Mouse (Mus musculus) adrenal gland, postnatal 36 days (tissue): ENCODE results near the gene Cks1b. TPM values are rescaled to one million over a fixed set of nuclear protein-coding genes. Genes with fewer than 3 reads are reported as not detected.

Experiments used
- DNase-seq, 2 experiments: peaks; one replicate each; pipeline ENCODE4 v3.0.0; 2021; ENCODE audit warnings: mixed read lengths in 1 of 2
- total RNA-seq, 2 experiments: library from RNA; stranded (reverse); gene quantifications; 2 replicates each; pipeline ENCODE4 v1.2.3; 2021

The Cks1b gene
- total RNA-seq, 2 experiments from 2014 or later, result 25.1 to 36.1 TPM

DNA sequence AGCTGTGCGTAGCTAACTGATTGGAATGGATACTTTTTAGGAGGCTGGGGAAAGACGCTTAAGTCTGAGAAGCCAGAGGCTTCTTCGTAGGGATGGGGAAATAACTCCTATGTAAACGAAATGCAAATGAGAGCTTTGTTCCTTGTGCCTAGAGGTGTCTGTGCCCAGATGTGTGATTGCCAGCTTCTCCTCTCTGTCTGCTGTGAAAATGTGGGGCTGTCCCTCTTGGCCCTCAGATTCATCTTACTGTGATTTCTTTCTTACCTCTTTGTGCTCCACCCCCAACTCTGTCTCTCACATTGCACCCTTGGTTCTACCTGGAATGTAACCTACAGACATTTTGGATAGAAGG, 21.6 kb downstream of the Cks1b start:
- no peak for DNase-seq

GRCm38 (mm10) chr3:89395806-89396653, 22.2 kb downstream of the Cks1b start:
- peak; percentile 75 to 80 for DNase-seq

- DNase-seq, result peak in 1 of 2 experiments; percentile 53
Measured at GRCm38 (mm10) chr3:89395419-89395805, 22.8 kb downstream of the Cks1b start.

DNA sequence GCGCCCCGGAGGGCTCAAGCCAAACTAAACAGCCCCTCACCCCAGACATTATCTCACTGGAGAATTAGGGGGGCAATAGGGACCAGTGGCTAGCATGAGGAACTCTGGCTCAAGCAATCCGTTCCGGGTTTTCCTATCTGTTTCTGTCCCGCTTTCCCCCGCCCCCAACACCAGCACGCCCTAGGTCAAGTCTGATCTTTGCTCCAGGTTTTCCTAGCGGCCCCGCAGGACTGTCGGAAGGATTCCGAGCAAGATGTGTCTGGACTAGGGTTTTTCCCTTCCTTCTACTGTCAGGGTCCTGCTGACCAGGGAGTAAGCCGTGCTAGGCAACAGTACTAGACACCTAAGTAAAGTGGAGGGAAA, 23.3 kb downstream of the Cks1b start:
- peak; percentile 82 to 88 for DNase-seq

GRCm38 (mm10) chr3:89394006-89394893, 23.9 kb downstream of the Cks1b start, which contains the start of gene Zbtb7b:
Gene Zbtb7b (minus strand): TSS chr3:89394776.
- peak; percentile 90 to 94 for DNase-seq

- DNase-seq, result peak; percentile 100
Measured at GRCm38 (mm10) chr3:89393605-89394004, 24.6 kb downstream of the Cks1b start.

- peak; percentile 45 to 67 for DNase-seq
Measured at GRCm38 (mm10) chr3:89392871-89393311, 25.3 kb downstream of the Cks1b start.

DNA sequence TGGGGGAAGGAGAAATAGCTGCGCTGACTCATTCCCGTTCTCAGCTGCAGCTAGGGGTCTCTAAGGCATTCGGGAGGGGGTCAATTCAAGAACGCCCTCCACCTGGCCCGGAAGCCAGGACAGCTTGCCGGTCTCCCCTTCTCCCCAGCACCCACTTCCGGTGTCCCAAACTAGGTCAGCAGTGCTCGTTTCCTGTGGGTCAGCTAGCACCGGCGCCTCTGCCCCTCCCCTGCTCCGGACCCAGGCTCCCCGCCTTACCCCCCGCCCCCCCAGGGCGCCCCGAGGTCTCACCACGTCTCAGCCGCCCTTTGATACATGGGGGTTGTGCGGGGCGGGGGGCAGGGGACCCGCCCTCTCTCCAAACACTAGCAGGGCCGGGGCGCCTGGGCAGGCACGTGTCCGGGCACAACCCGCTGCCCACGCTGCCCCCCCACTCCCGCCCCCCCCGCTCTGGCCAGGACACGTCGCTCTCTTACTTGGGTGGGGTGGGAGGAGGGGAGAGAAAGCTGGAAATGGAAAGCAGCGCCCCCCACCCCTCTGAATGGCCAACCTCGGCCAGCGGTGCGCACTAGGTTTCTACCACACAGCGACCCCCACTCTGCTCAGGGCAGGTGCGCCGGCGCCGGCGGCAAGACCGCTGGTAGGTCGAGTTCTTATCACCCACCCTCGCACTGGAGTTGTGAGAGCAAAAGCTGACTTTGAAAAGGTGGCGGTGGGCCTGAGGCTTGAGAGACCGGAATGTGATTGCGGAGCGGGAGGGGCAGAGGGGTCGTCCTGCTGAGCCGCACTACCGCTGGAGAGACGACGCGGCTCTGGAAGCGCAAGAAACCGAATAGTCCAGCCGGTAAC, 26.3 kb downstream of the Cks1b start:
- DNase-seq, result peak; percentile 85 to 86

DNA sequence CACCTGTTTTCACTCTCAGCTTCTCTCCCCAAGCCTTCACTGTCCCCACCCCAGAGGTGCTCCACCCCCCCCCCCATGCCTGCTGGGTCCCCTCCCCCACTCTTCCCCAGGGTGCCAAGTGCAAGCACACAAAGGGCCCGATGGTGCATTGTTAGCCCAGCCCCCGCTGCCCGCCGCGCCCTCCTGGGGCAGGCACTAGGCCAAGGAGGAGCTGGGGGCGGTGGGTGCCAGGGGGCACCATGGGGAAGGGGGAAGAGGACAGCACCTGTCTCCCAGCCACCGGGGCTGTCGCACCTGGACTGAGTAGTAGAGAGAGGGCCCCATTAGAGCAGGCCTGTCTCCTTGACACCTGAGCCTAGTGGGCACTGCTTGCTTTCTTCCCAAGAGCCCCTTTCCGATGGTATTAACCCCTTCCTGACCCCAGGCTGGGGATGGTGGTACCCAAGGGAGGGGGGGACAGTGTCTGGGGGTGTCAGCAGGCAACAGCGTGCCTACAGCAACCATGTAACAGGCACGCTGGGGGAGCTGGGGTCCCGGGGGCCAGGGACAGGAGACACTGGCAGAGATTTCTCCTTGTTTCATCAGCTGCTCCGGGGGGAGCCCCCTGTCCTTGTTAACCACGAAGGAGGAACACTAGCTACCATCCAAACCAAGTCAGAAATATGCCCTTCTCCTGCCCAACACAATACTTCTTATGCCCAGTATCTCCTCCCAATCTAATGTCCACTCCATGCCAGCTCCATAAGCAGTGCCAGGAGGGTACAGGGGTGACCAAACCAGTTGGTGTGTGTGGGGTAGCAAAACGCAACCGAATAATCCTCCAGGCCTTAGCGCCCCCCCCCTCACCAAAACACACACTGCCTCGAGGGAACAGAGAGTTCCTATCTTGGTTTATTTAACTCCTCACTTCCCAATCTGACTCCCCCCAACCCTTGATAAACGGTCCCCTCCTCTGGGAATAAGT, 27.2 kb downstream of the Cks1b start:
- DNase-seq, result peak; percentile 47 to 60

GRCm38 (mm10) chr3:89390111-89390515, 28.1 kb downstream of the Cks1b start:
- peak; percentile 81 to 88 for DNase-seq

GRCm38 (mm10) chr3:89388901-89389740, 29.1 kb downstream of the Cks1b start:
- no peak for DNase-seq

GRCm38 (mm10) chr3:89388134-89388881, 29.9 kb downstream of the Cks1b start:
- DNase-seq, result peak in 1 of 2 experiments; percentile 74

- DNase-seq, result peak in 1 of 2 experiments; percentile 61
Measured at GRCm38 (mm10) chr3:89387632-89388031, 30.6 kb downstream of the Cks1b start.

DNA sequence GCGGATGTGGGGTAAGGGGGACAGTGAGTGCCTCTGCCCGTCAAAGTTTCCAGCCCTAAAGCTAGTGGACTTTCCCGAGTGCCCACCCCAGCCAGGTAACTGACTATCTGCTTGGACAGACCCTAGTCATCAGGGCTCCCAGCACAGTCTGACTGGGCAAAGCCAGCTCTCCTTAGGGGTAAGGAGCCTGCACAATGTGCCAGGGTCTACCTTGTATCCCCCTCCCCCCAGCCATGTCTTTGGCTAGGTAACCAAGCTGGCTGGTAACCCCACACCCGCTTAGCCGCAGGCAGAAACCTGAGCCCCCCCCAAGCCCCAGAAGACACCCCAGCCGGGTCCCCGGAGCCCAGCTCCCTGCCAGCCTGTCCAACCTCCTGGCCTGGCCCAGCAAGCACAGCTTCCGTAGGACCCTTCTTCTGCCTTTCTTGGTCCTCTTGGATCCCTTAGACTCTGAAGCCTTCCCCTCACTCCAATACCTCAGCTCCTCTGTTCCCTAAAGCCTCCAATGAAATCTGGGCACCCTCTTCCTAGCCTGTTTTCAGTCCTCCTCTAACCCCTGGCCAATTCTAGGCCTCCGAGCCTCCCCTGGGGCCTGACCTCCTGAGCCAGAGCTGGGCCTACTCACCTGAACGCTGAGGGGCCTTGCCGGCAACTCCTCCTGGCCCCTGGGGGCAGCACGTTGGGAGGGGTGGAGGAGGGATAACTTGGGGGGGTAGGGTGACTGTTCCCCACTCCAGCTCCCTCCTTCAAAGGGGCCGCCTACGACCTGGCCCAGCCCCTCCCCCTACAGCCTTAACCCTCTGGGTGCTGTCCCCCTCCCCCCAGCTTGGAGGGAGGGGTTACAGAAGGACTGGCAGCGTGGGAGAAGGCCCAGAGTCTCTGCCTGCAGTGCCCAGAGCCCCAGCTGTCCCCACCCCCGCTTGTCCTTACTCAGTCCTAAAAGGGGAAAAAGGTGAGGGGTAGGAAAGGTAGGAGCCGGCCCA, 31.5 kb downstream of the Cks1b start:
- DNase-seq, result peak in 1 of 2 experiments; percentile 53

GRCm38 (mm10) chr3:89385451-89385850, 32.7 kb downstream of the Cks1b start:
- DNase-seq, result no peak

DNA sequence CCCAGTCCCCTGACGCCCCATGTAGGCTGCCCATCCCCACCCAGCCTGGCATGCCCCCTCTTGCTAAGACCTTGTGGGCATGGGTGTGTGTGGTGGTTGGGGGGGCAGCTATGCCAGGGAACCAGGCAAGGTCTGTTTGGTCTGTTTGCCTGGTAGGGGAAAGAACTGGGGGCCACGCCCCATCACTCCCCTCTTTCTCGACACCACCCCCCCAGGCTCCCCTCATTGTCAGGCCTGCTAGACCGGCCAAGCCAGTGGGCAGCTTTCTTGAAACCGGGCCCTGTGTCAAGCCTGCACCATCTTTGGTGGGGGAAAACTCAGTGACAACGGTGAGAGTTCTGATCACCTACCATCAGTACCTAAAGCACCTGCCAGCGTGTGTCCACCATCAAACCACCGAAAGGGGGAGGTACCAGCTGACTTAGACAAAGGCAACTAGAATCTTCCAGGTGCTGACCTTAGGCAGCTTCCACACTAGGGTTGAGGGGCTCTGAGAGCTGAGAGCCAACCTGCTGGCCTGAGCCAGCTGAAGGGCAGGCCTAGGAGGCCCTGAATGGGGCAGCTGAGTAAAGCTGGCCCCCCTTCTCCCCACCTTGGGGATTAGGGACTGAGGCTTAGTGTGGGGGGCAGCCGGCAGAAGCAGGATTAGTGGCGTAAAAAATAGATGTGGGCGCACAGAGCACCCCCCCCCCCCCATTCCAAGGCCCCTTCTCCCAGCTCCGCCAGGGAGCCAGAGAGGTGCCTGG, 33.7 kb downstream of the Cks1b start:
- DNase-seq, result no peak
